Mouse (Mus musculus): ENCODE results near the gene Pde4c. TPM values are rescaled to one million over a fixed set of nuclear protein-coding genes. Genes with fewer than 3 reads are reported as not detected.

Pde4c gene
- polyA plus RNA-seq, 1 experiment from 2014 or later: 0.05 TPM

GRCm38 (mm10) chr8:70754043-70754870 lies 30.7 kb downstream of the Pde4c start, which contains the start of gene Rab3a:
TSS of gene Rab3a (plus strand) at chr8:70754679.
- peak within 1 kb of the TSS; percentile 89 for H3K9ac ChIP-seq
- whole genome bisulfite sequencing: 8% methylated on average over 37 of the region's 37 CpGs
- peak within 1 kb of the TSS; percentile 73 for H3K4me3 ChIP-seq
- peaks cover 35% of the 10 kb centered on the region for H3K4me1 ChIP-seq (replicated peaks)
- no peaks in the 10 kb centered on the region for H3K9me3 ChIP-seq (replicated peaks)
- H3K27ac ChIP-seq (ENCODE audit: poor library complexity, severe bottlenecking): peak within 1 kb of the TSS; percentile 75
- peaks cover 29% of the 10 kb centered on the region for H3K36me3 ChIP-seq
- H3K4me2 ChIP-seq: peak within 1 kb of the TSS; percentile 99
- H3K27me3 ChIP-seq (replicated peaks): peaks cover 18% of the 10 kb centered on the region
- peak; percentile 96 for ATAC-seq (ENCODE audit: insufficient number of reproducible peaks, low FRiP score)

- Histone ChIP-seq H3K4me2 (peak overlapping the region; percentile 99), H3K4me3 (peak overlapping the region; percentile 73), H3K27ac (ENCODE audit: poor library complexity, severe bottlenecking) (peak overlapping the region; percentile 55), H3K36me3 (peaks cover 29% of the 10 kb centered on the region), H3K9ac (peak overlapping the region; percentile 89), H3K9me3 (replicated peaks) (no peaks in the 10 kb centered on the region), H3K4me1 (replicated peaks) (peaks cover 43% of the 10 kb centered on the region), H3K27me3 (replicated peaks) (peaks cover 10% of the 10 kb centered on the region)
- peak; percentile 15 for ATAC-seq (ENCODE audit: insufficient number of reproducible peaks, low FRiP score)
- WGBS: 17% methylated on average over 50 of the region's 50 CpGs
These were observed 31.5 kb downstream of the Pde4c start for GRCm38 (mm10) chr8:70754871-70755660.

- no peak for ATAC-seq (ENCODE audit: insufficient number of reproducible peaks, low FRiP score)
- Histone ChIP-seq H3K9me3 (replicated peaks) (no peaks in the 10 kb centered on the region), H3K4me1 (replicated peaks) (peaks cover 47% of the 10 kb centered on the region), H3K27ac (ENCODE audit: poor library complexity, severe bottlenecking) (no peak overlapping the region), H3K4me3 (peak overlapping the region; percentile 73; the same call in 1 of the 2 replicates), H3K27me3 (replicated peaks) (peaks cover 5% of the 10 kb centered on the region; the same call in 1 of the 2 replicates), H3K36me3 (peaks cover 29% of the 10 kb centered on the region), H3K4me2 (peak overlapping the region; percentile 99), H3K9ac (no peak overlapping the region)
- 83% methylated on average over 24 of the region's 24 CpGs for WGBS
These were observed 32.3 kb downstream of the Pde4c start for GRCm38 (mm10) chr8:70755661-70756475.

GRCm38 (mm10) chr8:70756476-70757040 lies 33.0 kb downstream of the Pde4c start:
- no peak overlapping the region for H3K4me2 ChIP-seq
- peaks cover 5% of the 10 kb centered on the region; the same call in 1 of the 2 replicates for H3K27me3 ChIP-seq (replicated peaks)
- H3K27ac ChIP-seq (ENCODE audit: poor library complexity, severe bottlenecking): no peak overlapping the region
- H3K4me1 ChIP-seq (replicated peaks): peaks cover 47% of the 10 kb centered on the region
- no peak for ATAC-seq (ENCODE audit: insufficient number of reproducible peaks, low FRiP score)
- peaks cover 29% of the 10 kb centered on the region for H3K36me3 ChIP-seq
- WGBS: 93% methylated on average over 6 of the region's 6 CpGs
- no peak overlapping the region for H3K4me3 ChIP-seq
- H3K9ac ChIP-seq: no peak overlapping the region
- H3K9me3 ChIP-seq (replicated peaks): no peaks in the 10 kb centered on the region

GRCm38 (mm10) chr8:70757523-70758307 lies 34.2 kb downstream of the Pde4c start:
- Histone ChIP-seq H3K4me3 (no peak overlapping the region), H3K27ac (ENCODE audit: poor library complexity, severe bottlenecking) (no peak overlapping the region), H3K4me1 (replicated peaks) (peaks cover 45% of the 10 kb centered on the region), H3K9ac (no peak overlapping the region), H3K9me3 (replicated peaks) (no peaks in the 10 kb centered on the region), H3K27me3 (replicated peaks) (peaks cover 5% of the 10 kb centered on the region; the same call in 1 of the 2 replicates), H3K36me3 (peaks cover 29% of the 10 kb centered on the region), H3K4me2 (no peak overlapping the region)
- WGBS: 77% methylated on average over 22 of the region's 22 CpGs
- no peak for ATAC-seq (ENCODE audit: insufficient number of reproducible peaks, low FRiP score)

DNA sequence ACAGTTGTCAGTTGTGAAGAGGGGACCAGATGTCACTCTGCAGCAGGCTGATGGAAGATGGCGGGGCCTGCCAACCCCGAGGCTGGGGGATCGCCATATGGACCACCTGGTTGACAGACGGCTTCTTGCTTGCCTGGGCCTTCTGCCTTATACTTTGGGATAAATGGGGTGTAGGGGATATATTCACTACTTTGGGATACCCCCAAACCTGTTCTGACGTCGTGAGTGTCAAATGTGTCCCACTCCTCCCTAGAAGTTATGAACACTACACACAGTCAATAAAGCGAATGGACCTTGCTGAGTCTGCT lies 34.7 kb downstream of the Pde4c start:
- Histone ChIP-seq H3K27me3 (replicated peaks) (peaks cover 5% of the 10 kb centered on the region; the same call in 1 of the 2 replicates), H3K4me1 (replicated peaks) (peaks cover 40% of the 10 kb centered on the region), H3K36me3 (peaks cover 29% of the 10 kb centered on the region), H3K4me3 (no peak overlapping the region), H3K9ac (no peak overlapping the region), H3K4me2 (no peak overlapping the region), H3K9me3 (replicated peaks) (no peaks in the 10 kb centered on the region), H3K27ac (ENCODE audit: poor library complexity, severe bottlenecking) (no peak overlapping the region)
- 87% methylated on average over 7 of the region's 7 CpGs for WGBS
- no peak for ATAC-seq (ENCODE audit: insufficient number of reproducible peaks, low FRiP score)

- 67% methylated on average over 19 of the region's 19 CpGs for WGBS
- Histone ChIP-seq H3K9me3 (replicated peaks) (no peaks in the 10 kb centered on the region), H3K27ac (ENCODE audit: poor library complexity, severe bottlenecking) (no peak overlapping the region), H3K4me2 (0 out of 2 replicates have a peak overlapping the region, but pooled peaks have one; percentile 98), H3K9ac (0 out of 2 replicates have a peak overlapping the region, but pooled peaks have one; percentile 51), H3K27me3 (replicated peaks) (peaks cover 5% of the 10 kb centered on the region; the same call in 1 of the 2 replicates), H3K36me3 (peaks cover 29% of the 10 kb centered on the region), H3K4me1 (replicated peaks) (peaks cover 34% of the 10 kb centered on the region), H3K4me3 (no peak overlapping the region)
- no peak for ATAC-seq (ENCODE audit: insufficient number of reproducible peaks, low FRiP score)
These were observed 35.4 kb downstream of the Pde4c start for GRCm38 (mm10) chr8:70758616-70759561.

DNA sequence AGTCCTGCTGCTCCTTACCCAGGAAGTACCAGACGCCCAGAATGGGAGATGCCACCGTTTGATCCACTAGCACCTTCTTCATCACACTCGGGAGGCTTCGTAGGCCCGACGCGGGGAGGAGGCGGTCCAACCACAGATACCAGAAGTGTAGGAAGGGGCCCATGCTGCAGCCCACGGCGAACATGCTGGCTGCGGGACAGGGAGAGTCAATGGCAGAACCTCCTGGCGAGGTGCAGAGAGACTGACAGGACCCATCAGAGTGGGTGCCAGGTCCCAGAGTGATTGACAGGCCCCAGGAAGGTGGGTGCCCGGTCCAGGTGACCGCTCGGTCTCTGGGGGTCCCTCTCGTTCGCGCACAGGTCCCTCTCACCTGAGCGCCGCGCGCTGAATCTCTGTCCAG lies 36.8 kb downstream of the Pde4c start:
- no peaks in the 10 kb centered on the region for H3K9me3 ChIP-seq (replicated peaks)
- 0 out of 2 replicates have a peak, but pooled peaks have one; percentile 0 for ATAC-seq (ENCODE audit: insufficient number of reproducible peaks, low FRiP score)
- peak overlapping the region; percentile 98 for H3K4me2 ChIP-seq
- peaks cover 31% of the 10 kb centered on the region for H3K4me1 ChIP-seq (replicated peaks)
- H3K4me3 ChIP-seq: peak overlapping the region; percentile 76
- peak overlapping the region; percentile 91 for H3K9ac ChIP-seq
- WGBS: 2% methylated on average over 22 of the region's 22 CpGs
- peak overlapping the region; percentile 70 for H3K27ac ChIP-seq (ENCODE audit: poor library complexity, severe bottlenecking)
- peaks cover 5% of the 10 kb centered on the region; the same call in 1 of the 2 replicates for H3K27me3 ChIP-seq (replicated peaks)
- H3K36me3 ChIP-seq: peaks cover 29% of the 10 kb centered on the region

DNA sequence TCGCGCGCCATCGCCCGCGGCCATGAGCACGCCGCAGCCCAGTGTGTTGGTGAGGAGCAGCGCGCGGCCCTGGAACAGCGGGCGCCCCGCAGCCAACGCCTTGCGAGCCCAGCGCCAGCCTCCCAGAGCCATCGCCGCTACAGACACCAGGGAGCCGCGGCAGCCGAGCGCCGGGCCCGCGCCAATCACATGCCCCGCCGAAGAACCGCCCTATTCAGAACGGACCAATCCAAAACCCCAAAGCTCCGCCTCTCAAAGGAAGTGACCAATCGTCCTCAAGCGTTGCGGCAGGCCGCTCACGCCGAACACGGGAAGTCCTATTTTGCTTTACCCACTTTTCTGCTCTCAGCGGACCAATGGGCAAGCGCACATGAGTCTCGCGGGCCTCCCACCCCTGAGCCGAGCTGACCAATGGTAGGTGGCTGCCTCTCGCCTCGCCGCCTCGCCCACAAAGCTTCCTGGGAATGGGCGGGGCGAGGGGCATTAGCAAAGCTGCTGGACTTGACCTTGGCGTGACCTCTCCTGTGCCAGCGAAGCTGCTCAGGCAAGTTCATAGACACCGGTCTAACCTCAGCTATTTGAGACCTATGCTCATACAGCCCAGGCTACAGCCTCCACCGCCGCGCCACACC lies 37.4 kb downstream of the Pde4c start, which contains the start of gene Mpv17l2:
Gene Mpv17l2, minus strand, starts transcription at position 172 of the 632 bp plus-strand sequence.
- Histone ChIP-seq H3K9me3 (replicated peaks) (no peaks in the 10 kb centered on the region), H3K4me2 (peak within 1 kb of the TSS; percentile 98), H3K4me1 (replicated peaks) (peaks cover 31% of the 10 kb centered on the region), H3K27me3 (replicated peaks) (peaks cover 5% of the 10 kb centered on the region; the same call in 1 of the 2 replicates), H3K9ac (peak within 1 kb of the TSS; percentile 91), H3K36me3 (peaks cover 28% of the 10 kb centered on the region), H3K27ac (ENCODE audit: poor library complexity, severe bottlenecking) (peak within 1 kb of the TSS; percentile 70), H3K4me3 (peak within 1 kb of the TSS; percentile 76)
- ATAC-seq (ENCODE audit: insufficient number of reproducible peaks, low FRiP score): peak; percentile 96
- WGBS: 1% methylated on average over 44 of the region's 55 CpGs

All from heart, embryonic 12.5 days (tissue).